Mouse (Mus musculus) bone marrow, adult 2 months (tissue): ENCODE data around the gene Gna13.

ENCODE experiments used
- CTCF ChIP-seq: fragments of 200-500 bp; IDR thresholded peaks from 2 replicates; pipeline ENCODE4 v1.5.1; 2011; ENCODE audit warnings: low read length, control low read depth; ENCODE audit not compliant: control insufficient read depth, insufficient read depth
- POLR2A ChIP-seq: fragments of 200-500 bp; IDR thresholded peaks from 2 replicates; pipeline ENCODE4 v1.6.1; 2011; ENCODE audit warnings: low read depth, mild to moderate bottlenecking, control low read depth, low read length, borderline replicate concordance; ENCODE audit not compliant: control insufficient read depth

DNA sequence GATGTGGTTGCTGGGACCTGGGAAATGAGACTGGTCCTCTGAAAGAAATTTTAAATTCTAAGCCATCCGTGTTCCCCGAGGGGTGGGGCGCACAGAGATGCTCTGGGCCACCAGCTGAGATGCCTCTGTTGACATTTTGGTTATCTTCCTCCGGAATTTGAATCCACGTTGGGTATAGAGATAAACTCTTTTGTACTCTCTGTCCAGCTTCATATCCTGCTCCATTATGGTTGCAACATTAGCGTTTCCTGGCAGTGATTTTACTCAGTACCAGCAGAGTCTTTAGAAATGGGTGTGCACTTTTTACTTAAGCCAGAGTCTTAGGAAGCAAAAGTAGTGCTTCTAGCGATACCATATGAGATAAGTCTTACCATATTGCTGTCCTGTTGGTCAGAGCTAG, 15.4 kb downstream of the Gna13 start:
- TF ChIP-seq CTCF: no peak
- TF ChIP-seq POLR2A: no peak
